Mouse (Mus musculus): ENCODE data around the gene Nck2. TPM values are rescaled to one million over a fixed set of nuclear protein-coding genes. Genes with fewer than 3 reads are reported as not detected.

Gene Nck2
- polyA plus RNA-seq, 1 experiment: 18.4 TPM

DNA sequence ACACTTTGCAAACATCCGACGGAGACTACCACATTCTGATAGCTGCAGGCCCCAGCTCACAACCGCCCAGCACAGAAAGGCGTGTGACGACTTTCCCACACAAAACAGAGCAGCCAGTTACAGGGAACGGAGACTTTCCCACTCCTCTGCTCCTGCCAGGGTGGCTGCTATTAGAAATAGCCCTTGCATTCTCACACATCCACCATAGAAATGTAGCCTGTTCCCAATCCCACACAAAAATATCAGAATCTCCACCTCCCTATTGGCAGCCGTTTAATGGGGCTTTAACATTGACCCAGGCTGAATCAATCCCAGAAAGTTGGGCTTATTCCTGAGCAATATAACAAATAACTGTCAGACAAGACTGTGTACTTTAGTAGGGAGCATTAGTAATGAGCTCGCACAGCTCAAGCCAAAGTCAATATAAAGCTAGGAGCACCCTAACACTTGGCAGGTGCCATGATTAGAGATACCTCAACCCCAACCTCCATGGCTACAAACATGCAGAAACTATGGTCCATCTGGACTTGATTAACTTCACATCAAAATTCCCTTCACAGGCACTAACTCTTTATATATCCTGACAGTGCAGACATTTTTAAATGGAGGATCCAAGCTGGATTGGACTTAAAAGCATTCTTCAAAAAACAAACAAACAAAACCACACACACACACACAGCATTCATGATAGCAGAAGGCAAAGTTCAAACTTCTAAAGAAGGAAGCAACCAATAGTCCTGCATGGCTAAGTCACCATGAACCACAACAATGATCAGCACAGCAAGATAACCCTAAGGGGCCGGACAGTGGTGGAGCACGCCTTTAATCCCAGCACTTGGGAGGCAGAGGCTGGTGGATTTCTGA lies 45.4 kb upstream of the Nck2 start:
- Histone ChIP-seq H3ac (ENCODE audit: control insufficient read depth, insufficient read length) (no peak overlapping the region), H3K36me3 (ENCODE audit: control insufficient read depth, insufficient read depth) (no peaks in the 10 kb centered on the region), H3K27me3 (ENCODE audit: control insufficient read depth, insufficient read depth, insufficient read length) (no peaks in the 10 kb centered on the region), H3K79me2 (ENCODE audit: control insufficient read depth, insufficient read depth) (no peaks in the 10 kb centered on the region), H3K4me2 (ENCODE audit: low read depth) (no peak overlapping the region), H3K4me3 (no peak overlapping the region)
- TF ChIP-seq TCF3 (IDR thresholded peaks at IDR 0.05; ENCODE audit: insufficient read length, low read depth) (no peak), E2F4 (IDR thresholded peaks at IDR 0.05; ENCODE audit: insufficient read depth) (no peak), REST (IDR thresholded peaks at IDR 0.05; ENCODE audit: insufficient read depth, insufficient read length) (no peak), SRF (IDR thresholded peaks at IDR 0.05; ENCODE audit: control insufficient read depth, insufficient read length, low read depth) (no peak), CEBPB (IDR thresholded peaks at IDR 0.05; ENCODE audit: insufficient read depth, poor library complexity, severe bottlenecking) (no peak), USF1 (IDR thresholded peaks at IDR 0.05; ENCODE audit: low read depth) (no peak), POLR2A (IDR thresholded peaks at IDR 0.05; ENCODE audit: insufficient read length, low read depth) (no peak), MAX (IDR thresholded peaks at IDR 0.05; ENCODE audit: low read depth) (no peak), MYOG (IDR thresholded peaks at IDR 0.05; ENCODE audit: control insufficient read depth in 1 of 3, insufficient read depth in 1 of 3, insufficient read length in 2 of 3, low read depth in 2 of 3) (no peak), POLR2AphosphoS2 (IDR thresholded peaks at IDR 0.05; ENCODE audit: insufficient read length, low read depth) (no peak), TCF12 (IDR thresholded peaks at IDR 0.05; ENCODE audit: insufficient read depth, poor library complexity, severe bottlenecking) (no peak), MYOD1 (IDR thresholded peaks at IDR 0.05; ENCODE audit: control insufficient read depth in 1 of 3, insufficient read length in 2 of 3, low read depth in 2 of 3) (no peak)

DNA sequence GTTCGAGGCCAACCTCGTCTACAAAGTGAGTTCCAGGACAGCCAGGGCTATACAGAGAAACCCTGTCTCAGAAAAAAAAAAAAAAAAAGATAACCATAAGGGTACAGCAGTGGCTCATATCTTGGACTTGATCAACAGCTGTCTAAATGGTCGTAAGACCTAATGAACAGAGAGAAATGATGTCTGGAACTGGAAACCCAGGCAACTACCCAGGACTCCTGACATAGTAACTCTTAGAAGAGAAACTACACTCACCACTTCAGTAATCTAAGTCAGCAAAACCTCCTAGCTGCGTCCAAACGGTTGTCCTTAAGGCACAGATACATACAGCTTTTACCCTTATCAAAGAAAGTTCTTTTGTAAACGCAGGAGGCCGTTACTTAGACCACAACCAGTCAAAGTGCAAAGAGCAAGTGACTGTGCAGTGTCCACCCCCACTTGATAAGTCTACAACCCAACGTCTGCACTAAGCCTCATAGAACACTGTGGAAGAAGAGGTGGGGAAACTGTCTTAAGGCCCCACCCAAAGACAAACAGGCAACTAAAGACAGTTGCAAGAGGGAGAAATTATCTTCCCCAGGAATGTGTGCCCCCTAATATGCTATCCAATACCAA lies 44.7 kb upstream of the Nck2 start:
- H3K79me2 ChIP-seq (ENCODE audit: control insufficient read depth, insufficient read depth): no peaks in the 10 kb centered on the region
- H3K4me3 ChIP-seq: no peak overlapping the region
- H3K36me3 ChIP-seq (ENCODE audit: control insufficient read depth, insufficient read depth): no peaks in the 10 kb centered on the region
- H3K4me2 ChIP-seq (ENCODE audit: low read depth): no peak overlapping the region
- H3ac ChIP-seq (ENCODE audit: control insufficient read depth, insufficient read length): no peak overlapping the region
- TF ChIP-seq POLR2A (IDR thresholded peaks at IDR 0.05; ENCODE audit: insufficient read length, low read depth) (no peak), REST (IDR thresholded peaks at IDR 0.05; ENCODE audit: insufficient read depth, insufficient read length) (no peak), MAX (IDR thresholded peaks at IDR 0.05; ENCODE audit: low read depth) (no peak), SRF (IDR thresholded peaks at IDR 0.05; ENCODE audit: control insufficient read depth, insufficient read length, low read depth) (no peak), USF1 (IDR thresholded peaks at IDR 0.05; ENCODE audit: low read depth) (no peak), CEBPB (IDR thresholded peaks at IDR 0.05; ENCODE audit: insufficient read depth, poor library complexity, severe bottlenecking) (no peak), E2F4 (IDR thresholded peaks at IDR 0.05; ENCODE audit: insufficient read depth) (no peak), MYOD1 (IDR thresholded peaks at IDR 0.05; ENCODE audit: control insufficient read depth in 1 of 3, insufficient read length in 2 of 3, low read depth in 2 of 3) (no peak), MYOG (IDR thresholded peaks at IDR 0.05; ENCODE audit: control insufficient read depth in 1 of 3, insufficient read depth in 1 of 3, insufficient read length in 2 of 3, low read depth in 2 of 3) (no peak), TCF12 (IDR thresholded peaks at IDR 0.05; ENCODE audit: insufficient read depth, poor library complexity, severe bottlenecking) (no peak), TCF3 (IDR thresholded peaks at IDR 0.05; ENCODE audit: insufficient read length, low read depth) (no peak), POLR2AphosphoS2 (IDR thresholded peaks at IDR 0.05; ENCODE audit: insufficient read length, low read depth) (no peak)
- H3K27me3 ChIP-seq (ENCODE audit: control insufficient read depth, insufficient read depth, insufficient read length): no peaks in the 10 kb centered on the region

DNA sequence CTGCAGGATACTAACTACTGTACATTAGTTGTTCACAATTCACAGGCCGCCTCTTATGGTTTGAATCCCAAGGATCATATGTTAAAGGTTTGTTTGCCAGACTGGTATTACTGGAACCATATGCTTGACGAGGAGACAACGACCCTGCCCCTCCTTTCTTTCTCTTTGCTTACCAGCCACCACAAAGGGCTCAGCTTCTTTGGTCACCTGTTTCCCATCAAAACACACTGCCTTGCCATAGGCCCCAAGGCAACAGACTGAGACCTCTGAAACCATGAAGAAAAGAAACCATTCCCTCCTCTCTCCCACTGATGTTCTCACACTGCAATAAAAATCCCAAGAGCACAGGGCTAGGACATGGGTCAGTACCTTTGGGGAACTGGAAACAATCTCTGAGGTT lies 43.7 kb upstream of the Nck2 start:
- H3K79me2 ChIP-seq (ENCODE audit: control insufficient read depth, insufficient read depth): no peaks in the 10 kb centered on the region
- H3K4me2 ChIP-seq (ENCODE audit: low read depth): no peak overlapping the region
- H3K36me3 ChIP-seq (ENCODE audit: control insufficient read depth, insufficient read depth): no peaks in the 10 kb centered on the region
- no peak overlapping the region for H3K4me3 ChIP-seq
- no peaks in the 10 kb centered on the region for H3K27me3 ChIP-seq (ENCODE audit: control insufficient read depth, insufficient read depth, insufficient read length)
- TF ChIP-seq TCF3 (IDR thresholded peaks at IDR 0.05; ENCODE audit: insufficient read length, low read depth) (no peak), SRF (IDR thresholded peaks at IDR 0.05; ENCODE audit: control insufficient read depth, insufficient read length, low read depth) (no peak), MAX (IDR thresholded peaks at IDR 0.05; ENCODE audit: low read depth) (no peak), E2F4 (IDR thresholded peaks at IDR 0.05; ENCODE audit: insufficient read depth) (no peak), CEBPB (IDR thresholded peaks at IDR 0.05; ENCODE audit: insufficient read depth, poor library complexity, severe bottlenecking) (no peak), POLR2AphosphoS2 (IDR thresholded peaks at IDR 0.05; ENCODE audit: insufficient read length, low read depth) (no peak), POLR2A (IDR thresholded peaks at IDR 0.05; ENCODE audit: insufficient read length, low read depth) (no peak), TCF12 (IDR thresholded peaks at IDR 0.05; ENCODE audit: insufficient read depth, poor library complexity, severe bottlenecking) (no peak)
- no peak overlapping the region for H3ac ChIP-seq (ENCODE audit: control insufficient read depth, insufficient read length)

DNA sequence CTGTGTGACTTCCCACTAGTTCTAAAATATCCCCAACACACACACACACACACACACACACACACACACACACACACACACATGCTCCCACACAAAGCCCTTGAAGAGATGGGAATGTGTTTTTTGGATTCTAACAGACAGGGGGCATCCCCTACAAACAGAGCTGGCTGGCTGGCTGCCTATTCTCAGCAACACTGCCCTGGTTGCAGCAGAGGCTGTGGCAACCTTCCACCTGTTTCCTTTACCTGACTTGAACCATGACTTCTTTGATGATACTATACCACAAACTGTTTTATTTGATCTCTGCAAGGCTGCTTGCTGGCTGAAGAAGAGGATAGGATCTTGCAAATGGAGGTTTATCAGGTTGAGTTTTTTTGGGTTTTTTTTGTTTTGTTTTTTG lies 41.0 kb upstream of the Nck2 start:
- TF ChIP-seq POLR2AphosphoS2 (IDR thresholded peaks at IDR 0.05; ENCODE audit: insufficient read length, low read depth): no peak
- no peak for TF ChIP-seq USF1 (IDR thresholded peaks at IDR 0.05; ENCODE audit: low read depth)
- TF ChIP-seq MYOD1 (IDR thresholded peaks at IDR 0.05; ENCODE audit: control insufficient read depth in 1 of 3, insufficient read length in 2 of 3, low read depth in 2 of 3): no peak
- no peak for TF ChIP-seq REST (IDR thresholded peaks at IDR 0.05; ENCODE audit: insufficient read depth, insufficient read length)
- no peak for TF ChIP-seq E2F4 (IDR thresholded peaks at IDR 0.05; ENCODE audit: insufficient read depth)
- no peak for TF ChIP-seq CEBPB (IDR thresholded peaks at IDR 0.05; ENCODE audit: insufficient read depth, poor library complexity, severe bottlenecking)
- TF ChIP-seq SRF (IDR thresholded peaks at IDR 0.05; ENCODE audit: control insufficient read depth, insufficient read length, low read depth): no peak
- no peak for TF ChIP-seq MYOG (IDR thresholded peaks at IDR 0.05; ENCODE audit: control insufficient read depth in 1 of 3, insufficient read depth in 1 of 3, insufficient read length in 2 of 3, low read depth in 2 of 3)
- no peak for TF ChIP-seq TCF12 (IDR thresholded peaks at IDR 0.05; ENCODE audit: insufficient read depth, poor library complexity, severe bottlenecking)
- no peak for TF ChIP-seq TCF3 (IDR thresholded peaks at IDR 0.05; ENCODE audit: insufficient read length, low read depth)
- no peak for TF ChIP-seq POLR2A (IDR thresholded peaks at IDR 0.05; ENCODE audit: insufficient read length, low read depth)
- TF ChIP-seq MAX (IDR thresholded peaks at IDR 0.05; ENCODE audit: low read depth): no peak
- H3K4me2 ChIP-seq (ENCODE audit: low read depth): no peak overlapping the region
- H3K27me3 ChIP-seq (ENCODE audit: control insufficient read depth, insufficient read depth, insufficient read length): no peaks in the 10 kb centered on the region
- no peaks in the 10 kb centered on the region for H3K36me3 ChIP-seq (ENCODE audit: control insufficient read depth, insufficient read depth)
- H3ac ChIP-seq (ENCODE audit: control insufficient read depth, insufficient read length): no peak overlapping the region
- no peak overlapping the region for H3K4me3 ChIP-seq
- no peaks in the 10 kb centered on the region for H3K79me2 ChIP-seq (ENCODE audit: control insufficient read depth, insufficient read depth)

All from myocyte (in vitro differentiated cells).